Mouse (Mus musculus) cerebellum, postnatal 25 days (tissue): ENCODE measurements around the gene Iqschfp.
A peak's percentile ranks its signal among the peaks of the same experiment; 100 is the strongest.

ENCODE experiments used
- DNase-seq, 2 experiments: peaks; one replicate each; pipeline ENCODE4 v3.0.0; 2021; ENCODE audit warnings: mixed read lengths in 2 of 2

Iqschfp gene

DNA sequence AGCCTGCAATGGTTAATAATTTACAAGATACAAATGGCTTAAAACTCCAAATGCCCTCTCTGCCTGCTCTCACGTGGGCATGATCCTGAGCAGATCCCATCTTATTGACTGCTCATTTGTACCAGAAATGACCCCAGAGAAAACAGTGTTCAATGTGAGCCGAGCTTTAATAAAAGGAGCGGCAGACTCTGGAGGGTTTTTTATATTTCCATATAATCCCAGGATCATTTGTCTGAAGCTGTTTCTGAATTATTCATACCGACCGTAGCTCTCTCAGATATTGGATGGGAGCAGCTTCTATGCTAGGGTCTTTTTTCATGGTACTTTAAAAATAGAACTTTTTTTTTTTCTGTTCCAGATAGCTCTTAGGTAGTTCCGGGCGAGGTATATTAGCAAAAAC lies 67.6 kb downstream of the Iqschfp start:
- no peak for DNase-seq

DNA sequence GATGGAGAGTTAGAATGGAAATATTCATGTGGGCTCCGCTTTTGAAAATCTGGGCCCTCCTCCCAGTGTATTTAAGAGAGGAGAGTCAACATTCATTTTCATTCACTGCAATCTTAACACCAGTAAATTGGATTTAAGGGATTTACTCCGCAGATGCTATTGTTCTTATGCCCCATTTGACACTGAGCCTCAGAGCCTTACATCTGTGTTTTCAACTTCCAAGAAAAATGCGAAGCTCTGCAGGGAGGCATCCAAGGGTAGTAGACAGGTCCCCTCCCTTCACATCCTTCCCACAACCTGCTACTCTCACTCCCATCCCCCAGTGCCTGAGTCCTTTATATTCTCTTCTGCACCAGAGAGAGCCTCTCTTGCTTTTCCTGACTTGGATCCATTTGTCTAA lies 68.1 kb downstream of the Iqschfp start:
- no peak for DNase-seq

- DNase-seq, result peak in 1 of 2 experiments; percentile 10
Observed at GRCm38 (mm10) chr3:67960727-67961126, 68.7 kb downstream of the Iqschfp start.

GRCm38 (mm10) chr3:67961934-67962639 lies 70.1 kb downstream of the Iqschfp start:
- DNase-seq, result no peak

DNA sequence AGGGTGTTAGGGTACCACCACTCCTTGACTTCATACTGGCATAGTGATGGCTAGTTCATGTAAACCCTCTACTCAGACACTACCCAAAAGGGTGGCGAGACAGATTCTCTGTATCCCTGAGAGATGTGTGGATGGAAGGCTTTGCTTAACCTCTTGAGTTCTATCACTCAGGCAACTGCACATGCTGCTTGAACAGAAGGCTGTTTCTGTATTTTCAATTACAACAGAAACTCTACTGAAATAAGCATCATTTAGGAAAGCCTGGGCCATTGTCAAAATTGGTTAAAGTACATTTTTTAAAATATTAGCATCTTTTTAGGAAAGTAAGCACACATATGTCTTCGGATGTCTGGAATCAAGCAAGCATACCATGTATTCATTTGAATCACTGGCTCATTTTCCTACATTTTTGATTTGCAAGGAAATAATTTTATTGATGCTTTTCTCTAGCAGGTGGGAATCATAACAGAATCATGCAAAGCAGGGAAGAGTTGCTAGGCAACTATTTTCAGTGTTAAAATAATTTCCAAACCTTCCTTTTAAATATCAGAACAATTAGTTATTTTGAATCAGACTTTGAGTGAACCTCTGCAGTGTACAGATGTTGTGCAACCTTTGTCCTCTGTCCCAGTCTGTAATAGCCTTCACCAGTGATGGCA lies 82.4 kb downstream of the Iqschfp start:
- no peak for DNase-seq

GRCm38 (mm10) chr3:67980006-67980405 lies 88.0 kb downstream of the Iqschfp start:
- no peak for DNase-seq

GRCm38 (mm10) chr3:67983329-67983728 lies 91.3 kb downstream of the Iqschfp start:
- DNase-seq, result no peak

DNA sequence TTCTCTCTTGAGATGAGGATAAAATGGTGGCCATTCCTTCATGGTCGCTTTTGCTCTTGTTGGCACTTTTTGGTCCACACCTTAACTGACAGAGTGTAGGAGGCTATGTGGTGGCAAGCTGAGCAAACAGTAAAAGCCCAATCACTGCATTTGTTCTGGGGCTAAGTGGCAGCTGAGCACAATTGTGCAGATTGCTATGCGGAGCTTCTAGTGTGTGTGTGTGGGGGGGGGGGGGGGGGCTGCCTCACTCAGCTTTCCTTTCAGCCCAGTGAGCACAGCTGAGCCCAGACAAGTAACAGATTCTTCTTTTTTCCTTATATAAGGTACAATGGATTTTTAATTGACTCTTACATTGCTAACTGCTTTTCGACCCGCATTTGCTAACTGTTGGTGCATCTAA lies 110.4 kb downstream of the Iqschfp start:
- no peak for DNase-seq

GRCm38 (mm10) chr3:68012342-68012741 lies 120.3 kb downstream of the Iqschfp start:
- DNase-seq, result no peak

GRCm38 (mm10) chr3:68015786-68016185 lies 123.8 kb downstream of the Iqschfp start:
- DNase-seq, result no peak

DNA sequence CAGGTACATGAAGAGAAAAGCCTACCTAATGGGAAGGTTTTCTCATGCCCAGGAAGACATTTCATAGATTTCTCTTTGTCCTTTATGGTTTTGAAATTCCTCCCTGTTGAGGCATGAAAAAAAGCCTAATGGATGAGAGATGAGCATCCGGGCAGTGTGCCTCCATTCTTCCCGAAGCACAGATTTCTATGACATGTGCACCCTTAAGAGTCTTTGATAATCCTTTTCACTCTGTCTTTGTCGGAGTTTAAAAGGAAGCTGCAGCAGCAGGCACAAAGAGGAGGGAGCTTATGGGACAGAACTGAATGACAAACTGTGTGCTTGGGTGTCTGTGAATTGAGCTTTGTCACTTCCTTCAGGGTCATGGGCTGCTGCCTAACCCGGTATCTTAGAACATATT lies 127.4 kb downstream of the Iqschfp start:
- DNase-seq, result no peak

- DNase-seq, result no peak
Observed at GRCm38 (mm10) chr3:68036097-68036496, 144.1 kb downstream of the Iqschfp start.

GRCm38 (mm10) chr3:68042951-68043350 lies 150.9 kb downstream of the Iqschfp start:
- no peak for DNase-seq

DNA sequence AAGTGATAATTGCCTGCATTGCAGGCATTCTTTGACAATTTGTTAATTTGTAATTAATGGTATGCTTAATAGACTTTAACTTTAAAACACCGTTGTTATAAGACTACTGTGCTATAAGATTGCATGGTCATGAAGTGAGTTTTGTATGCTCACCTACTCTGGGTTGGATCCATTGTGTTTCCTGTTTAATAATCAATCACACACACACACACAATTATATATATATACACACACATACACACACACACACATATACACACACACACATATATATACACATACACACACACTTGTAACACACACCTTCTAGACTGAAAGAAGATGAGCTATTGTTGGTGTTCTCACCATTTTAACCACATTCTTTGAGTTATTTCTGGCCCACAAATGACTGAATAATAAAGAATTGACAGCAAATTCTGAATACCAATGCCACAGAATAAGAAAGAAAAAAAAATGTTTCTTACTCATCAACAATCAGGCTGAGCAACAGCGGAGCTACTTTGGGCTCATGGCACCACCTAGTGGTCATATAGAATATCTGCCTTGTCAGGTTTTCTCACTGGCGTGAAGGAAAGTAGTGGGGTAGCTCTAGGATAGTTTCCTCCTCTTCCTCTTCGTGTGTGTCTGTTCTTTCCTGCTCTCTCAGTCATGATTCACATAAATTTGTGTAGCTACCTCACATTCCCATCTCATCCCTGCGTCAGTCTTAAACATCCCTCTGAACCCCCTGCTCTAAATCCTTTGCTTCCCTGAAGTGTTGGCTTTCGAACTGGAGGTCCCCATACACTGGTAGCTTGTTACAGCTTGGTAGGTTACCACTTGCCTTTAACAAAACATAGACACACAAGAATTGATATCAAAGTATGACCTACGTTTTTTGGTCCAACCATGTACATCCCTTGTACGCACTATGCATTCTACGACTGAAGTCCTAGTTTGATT lies 153.7 kb downstream of the Iqschfp start:
- peak in 1 of 2 experiments; percentile 56 for DNase-seq

DNA sequence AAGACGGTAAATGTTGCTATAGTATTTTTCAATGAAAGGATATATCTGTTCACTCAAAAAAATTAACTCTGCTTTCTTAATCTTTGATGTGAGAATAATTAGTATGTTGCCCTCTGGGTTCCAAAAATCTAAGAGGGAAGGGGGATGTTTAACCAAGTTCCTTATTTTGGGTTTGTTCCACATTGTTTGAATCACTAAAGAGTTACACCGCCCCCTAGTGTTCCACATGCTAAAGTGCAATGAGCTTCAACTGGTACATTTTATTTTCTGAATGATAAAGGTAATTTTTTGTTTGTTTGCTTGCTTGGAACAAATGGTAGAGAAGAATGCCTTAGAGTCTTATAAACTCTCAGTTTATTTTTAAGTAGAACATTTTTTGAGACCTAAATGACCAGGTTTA lies 161.5 kb downstream of the Iqschfp start:
- peak in 1 of 2 experiments; percentile 29 for DNase-seq

GRCm38 (mm10) chr3:68055071-68055470 lies 163.0 kb downstream of the Iqschfp start:
- peak in 1 of 2 experiments; percentile 12 for DNase-seq

DNA sequence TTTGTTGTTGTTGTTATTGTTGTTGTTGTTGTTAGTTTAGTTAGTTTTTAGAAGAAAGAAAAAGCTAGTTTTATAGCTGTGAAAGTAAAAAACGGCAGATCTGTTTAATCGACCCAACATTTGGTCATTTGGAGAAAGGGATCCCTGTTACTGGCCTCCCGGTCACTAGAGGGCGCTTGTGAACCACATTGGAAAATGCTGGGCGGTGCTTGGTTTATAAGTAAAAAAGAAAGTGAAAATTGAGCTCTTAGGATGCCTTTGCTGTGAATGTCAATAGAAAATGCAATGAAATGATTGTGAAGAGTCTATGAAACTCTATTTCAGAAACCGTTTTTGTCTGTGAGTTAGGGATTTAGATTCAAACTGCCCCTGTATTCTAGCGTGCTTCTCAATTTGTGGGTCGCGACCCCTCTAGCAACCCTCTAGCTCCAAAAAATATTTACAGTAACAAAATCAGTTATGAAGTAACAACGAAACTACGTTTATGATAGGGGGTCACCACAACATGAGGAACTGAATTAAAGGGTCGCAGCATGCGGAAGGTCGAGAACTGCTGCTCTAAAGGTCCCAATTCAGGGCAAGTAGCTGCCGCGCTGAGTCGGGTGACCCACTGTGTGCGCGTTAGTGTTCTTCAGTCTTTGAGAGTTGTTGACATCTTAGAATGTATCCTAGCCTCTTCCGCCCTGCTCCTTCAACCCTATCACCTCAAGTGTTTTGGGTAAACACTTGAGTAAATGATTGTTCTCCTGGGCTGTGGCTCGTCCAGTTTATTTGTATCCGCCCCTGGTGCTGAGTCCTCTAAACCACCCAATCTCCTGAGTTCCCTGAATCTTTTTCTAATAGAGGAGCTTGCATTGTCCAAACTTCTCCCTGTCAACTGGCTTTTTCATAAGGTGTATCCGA lies 164.6 kb downstream of the Iqschfp start:
- DNase-seq, result peak; percentile 75 to 86

DNA sequence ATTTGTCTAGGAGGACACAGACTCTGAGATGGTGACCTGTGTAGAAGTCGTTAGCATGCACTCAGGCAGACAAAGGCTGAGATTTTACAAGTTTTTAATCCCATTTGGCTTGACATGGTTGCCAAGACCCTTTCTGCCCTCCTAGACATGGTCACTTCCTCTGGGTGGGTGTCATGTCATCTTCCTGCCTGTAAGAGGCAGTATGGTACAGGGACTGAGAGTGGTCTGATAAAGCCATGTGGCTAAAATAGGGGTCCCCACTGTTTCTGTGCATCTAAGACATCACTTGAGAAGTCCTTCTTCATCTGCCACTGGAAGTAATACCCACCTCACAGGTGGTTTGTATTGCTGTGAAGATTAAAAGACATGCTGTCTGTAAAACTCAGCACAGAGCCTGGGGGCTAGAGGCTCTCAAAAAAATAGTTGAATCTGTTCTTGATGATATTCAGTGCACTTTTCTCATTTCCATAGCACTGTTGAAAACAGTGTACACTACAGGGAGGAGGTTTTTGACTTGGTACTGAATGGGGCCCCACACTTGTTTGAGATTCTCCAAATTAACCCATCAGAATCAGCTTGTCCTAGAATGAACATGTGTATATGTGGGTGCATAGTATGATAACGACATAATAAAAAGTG lies 167.2 kb downstream of the Iqschfp start:
- peak; percentile 21 to 44 for DNase-seq

GRCm38 (mm10) chr3:68064731-68065130 lies 172.7 kb downstream of the Iqschfp start, which contains the start of gene Schip1:
Schip1 (plus strand) TSS chr3:68064802.
- DNase-seq, result no peak

- peak; percentile 11 to 36 for DNase-seq
Observed at GRCm38 (mm10) chr3:68071395-68072386, 179.7 kb downstream of the Iqschfp start.
